Mouse (Mus musculus): ENCODE data around the gene Bin2. TPM values are rescaled to one million over a fixed set of nuclear protein-coding genes. Genes with fewer than 3 reads are reported as not detected.

Gene Bin2
- total and polyA plus RNA-seq, 2 experiments from 2014 or later = 0.42 to 0.68 TPM

DNA sequence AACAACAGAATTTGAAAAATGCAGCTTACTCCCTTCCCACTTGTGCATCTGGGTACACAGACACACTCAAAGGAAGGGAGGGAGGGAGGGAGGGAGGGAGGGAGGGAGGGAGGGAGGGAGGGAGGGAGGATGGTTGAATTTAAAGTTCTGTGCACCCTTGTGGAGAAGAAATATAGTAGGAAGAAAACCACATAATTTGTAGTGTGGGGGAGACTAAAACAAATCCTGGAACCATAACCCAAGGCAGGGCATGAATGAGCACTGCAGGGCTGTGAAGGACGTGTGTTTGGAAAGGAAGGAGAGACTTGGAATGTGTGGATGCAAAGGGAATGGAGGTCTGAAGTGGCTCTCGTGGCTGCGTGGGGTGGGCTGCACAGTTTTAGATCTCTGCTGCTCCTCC, 6.1 kb upstream of the Bin2 start:
- TF ChIP-seq CTCF (IDR thresholded peaks at IDR 0.05; ENCODE audit: low read depth) (no peak), EP300 (IDR thresholded peaks at IDR 0.05; ENCODE audit: low read depth) (no peak)
- ATAC-seq (ENCODE audit: insufficient read depth, low read depth) = no peak
- H3K4me2 ChIP-seq (ENCODE audit: low read depth, low read length) = no peak overlapping the region
- H3K9me3 ChIP-seq (replicated peaks; ENCODE audit: control insufficient read depth, low read length) = no peaks in the 10 kb centered on the region
- no peak overlapping the region for H3K27ac ChIP-seq (ENCODE audit: low read depth)
- H3K9ac ChIP-seq (replicated peaks; ENCODE audit: low read depth, low read length) = no peak overlapping the region
- 50% methylated on average over 3 of the region's 3 CpGs for WGBS
- no peak for DNase-seq (ENCODE audit: low spot score)
- no peaks in the 10 kb centered on the region for H3K36me3 ChIP-seq (replicated peaks; ENCODE audit: control insufficient read depth, insufficient read depth, low read length)
- peaks cover 14% of the 10 kb centered on the region for H3K4me1 ChIP-seq (ENCODE audit: control insufficient read depth, insufficient read depth)
- no peak overlapping the region for H3K4me3 ChIP-seq (ENCODE audit: low read depth, low read length)
- H3K27me3 ChIP-seq (ENCODE audit: control insufficient read depth, insufficient read depth, low read length) = no peaks in the 10 kb centered on the region

- Histone ChIP-seq H3K9ac (replicated peaks; ENCODE audit: low read depth, low read length) (no peak overlapping the region), H3K4me2 (ENCODE audit: low read depth, low read length) (no peak overlapping the region), H3K9me3 (replicated peaks; ENCODE audit: control insufficient read depth, low read length) (no peaks in the 10 kb centered on the region), H3K4me1 (ENCODE audit: control insufficient read depth, insufficient read depth) (peaks cover 14% of the 10 kb centered on the region), H3K27ac (ENCODE audit: low read depth) (peak overlapping the region; percentile 62), H3K4me3 (ENCODE audit: low read depth, low read length) (no peak overlapping the region), H3K27me3 (ENCODE audit: control insufficient read depth, insufficient read depth, low read length) (no peaks in the 10 kb centered on the region), H3K36me3 (replicated peaks; ENCODE audit: control insufficient read depth, insufficient read depth, low read length) (no peaks in the 10 kb centered on the region)
- TF ChIP-seq CTCF (IDR thresholded peaks at IDR 0.05; ENCODE audit: low read depth) = no peak
- ATAC-seq (ENCODE audit: insufficient read depth, low read depth) (no peak), DNase-seq (ENCODE audit: low spot score) (no peak)
- 80% methylated on average over 10 of the region's 10 CpGs for WGBS
Observed at GRCm38 (mm10) chr15:100674566-100674965, 5.2 kb upstream of the Bin2 start.

GRCm38 (mm10) chr15:100673585-100674391, 4.4 kb upstream of the Bin2 start:
- Histone ChIP-seq H3K9me3 (replicated peaks; ENCODE audit: control insufficient read depth, low read length) (no peaks in the 10 kb centered on the region), H3K4me3 (ENCODE audit: low read depth, low read length) (no peak overlapping the region), H3K36me3 (replicated peaks; ENCODE audit: control insufficient read depth, insufficient read depth, low read length) (no peaks in the 10 kb centered on the region), H3K9ac (replicated peaks; ENCODE audit: low read depth, low read length) (no peak overlapping the region), H3K27ac (ENCODE audit: low read depth) (peak overlapping the region; percentile 62), H3K4me2 (ENCODE audit: low read depth, low read length) (peak overlapping the region; percentile 33), H3K27me3 (ENCODE audit: control insufficient read depth, insufficient read depth, low read length) (no peaks in the 10 kb centered on the region), H3K4me1 (ENCODE audit: control insufficient read depth, insufficient read depth) (peaks cover 14% of the 10 kb centered on the region)
- 20% methylated on average over 12 of the region's 12 CpGs for WGBS
- TF ChIP-seq EP300 (IDR thresholded peaks at IDR 0.05; ENCODE audit: low read depth) (no peak), CTCF (IDR thresholded peaks at IDR 0.05; ENCODE audit: low read depth) (no peak)
- DNase-seq (ENCODE audit: low spot score) (peak; percentile 57), ATAC-seq (ENCODE audit: insufficient read depth, low read depth) (peak; percentile 57)

- TF ChIP-seq EP300 (IDR thresholded peaks at IDR 0.05; ENCODE audit: low read depth) (no peak), CTCF (IDR thresholded peaks at IDR 0.05; ENCODE audit: low read depth) (no peak)
- H3K27ac ChIP-seq (ENCODE audit: low read depth) = no peak overlapping the region
- H3K36me3 ChIP-seq (replicated peaks; ENCODE audit: control insufficient read depth, insufficient read depth, low read length) = no peaks in the 10 kb centered on the region
- ATAC-seq (ENCODE audit: insufficient read depth, low read depth) (no peak), DNase-seq (ENCODE audit: low spot score) (no peak)
- H3K4me1 ChIP-seq (ENCODE audit: control insufficient read depth, insufficient read depth) = peaks cover 19% of the 10 kb centered on the region
- 62% methylated on average over 5 of the region's 5 CpGs for WGBS
- no peak overlapping the region for H3K4me3 ChIP-seq (ENCODE audit: low read depth, low read length)
- no peaks in the 10 kb centered on the region for H3K27me3 ChIP-seq (ENCODE audit: control insufficient read depth, insufficient read depth, low read length)
- H3K4me2 ChIP-seq (ENCODE audit: low read depth, low read length) = no peak overlapping the region
- no peaks in the 10 kb centered on the region for H3K9me3 ChIP-seq (replicated peaks; ENCODE audit: control insufficient read depth, low read length)
- H3K9ac ChIP-seq (replicated peaks; ENCODE audit: low read depth, low read length) = no peak overlapping the region
Observed at GRCm38 (mm10) chr15:100670833-100671232, 1.5 kb upstream of the Bin2 start.

DNA sequence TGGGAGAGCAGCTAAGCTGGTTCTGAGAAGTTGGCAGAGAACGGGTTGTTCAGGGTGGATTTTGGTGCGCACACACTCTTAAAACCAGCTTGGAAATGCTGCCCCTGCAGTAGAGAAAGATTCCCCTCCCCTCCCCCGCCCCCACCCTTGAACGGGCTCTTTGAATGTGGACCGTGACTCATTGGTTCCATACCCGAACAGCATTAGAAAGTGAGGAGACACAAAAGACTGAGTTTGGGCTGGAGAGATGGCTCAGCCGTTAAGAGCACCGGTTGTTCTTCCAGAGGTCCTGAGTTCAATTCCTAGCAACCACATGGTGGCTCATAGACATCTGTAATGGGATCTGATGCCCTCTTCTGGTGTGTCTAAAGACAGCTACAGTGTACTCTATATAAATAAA, 651 bp upstream of the Bin2 start:
- no peak for DNase-seq (ENCODE audit: low spot score)
- no peak overlapping the region for H3K4me3 ChIP-seq (ENCODE audit: low read depth, low read length)
- no peaks in the 10 kb centered on the region for H3K27me3 ChIP-seq (ENCODE audit: control insufficient read depth, insufficient read depth, low read length)
- no peak overlapping the region for H3K27ac ChIP-seq (ENCODE audit: low read depth)
- no peak for TF ChIP-seq EP300 (IDR thresholded peaks at IDR 0.05; ENCODE audit: low read depth)
- no peak for TF ChIP-seq CTCF (IDR thresholded peaks at IDR 0.05; ENCODE audit: low read depth)
- ATAC-seq (ENCODE audit: insufficient read depth, low read depth) = no peak
- WGBS = 82% methylated on average over 8 of the region's 8 CpGs
- no peaks in the 10 kb centered on the region for H3K9me3 ChIP-seq (replicated peaks; ENCODE audit: control insufficient read depth, low read length)
- no peak overlapping the region for H3K9ac ChIP-seq (replicated peaks; ENCODE audit: low read depth, low read length)
- no peak overlapping the region for H3K4me2 ChIP-seq (ENCODE audit: low read depth, low read length)
- H3K36me3 ChIP-seq (replicated peaks; ENCODE audit: control insufficient read depth, insufficient read depth, low read length) = no peaks in the 10 kb centered on the region
- peaks cover 19% of the 10 kb centered on the region for H3K4me1 ChIP-seq (ENCODE audit: control insufficient read depth, insufficient read depth)
